ENCODE assay signal across 7 mouse cellular contexts in genomic region chr1:105988903-105989639, GRCm38 (mm10). TPM values are rescaled to one million over a fixed set of nuclear protein-coding genes. Genes with fewer than 3 reads are reported as not detected.
DNase-seq lines count a peak whose midpoint lies in the region; ATAC-seq lines count a peak whose summit lies in the region.

No protein-coding gene starts in this region.

- no peak for ATAC-seq in lung, embryonic 16.5 days (ENCODE audit: low read depth)
- no peak for ATAC-seq in embryonic facial prominence, embryonic 14.5 days (ENCODE audit: low read depth)
- no peak for ATAC-seq in limb, embryonic 11.5 days (ENCODE audit: insufficient number of reproducible peaks, low FRiP score, low TSS enrichment, low read depth)
- no peak for ATAC-seq in stomach, embryonic 15.5 days (ENCODE audit: insufficient read depth, low FRiP score, low read depth)

- no peaks in the 10 kb centered on the region for H3K9me3 ChIP-seq in lung, embryonic 16.5 days (ENCODE audit: control insufficient read depth, low read length)
- no peaks in the 10 kb centered on the region for H3K9me3 ChIP-seq in embryonic facial prominence, embryonic 14.5 days (ENCODE audit: control insufficient read depth, low read length)
- no peaks in the 10 kb centered on the region for H3K9me3 ChIP-seq in limb, embryonic 11.5 days (ENCODE audit: control insufficient read depth, low read length)
- no peaks in the 10 kb centered on the region for H3K9me3 ChIP-seq in stomach, embryonic 15.5 days

- H3K4me1 ChIP-seq in lung, embryonic 16.5 days (replicated peaks; ENCODE audit: control insufficient read depth, insufficient read depth, low read length): peaks cover 23% of the 10 kb centered on the region
- H3K4me1 ChIP-seq in embryonic facial prominence, embryonic 14.5 days (ENCODE audit: control insufficient read depth, insufficient read depth, low read length): peaks cover 30% of the 10 kb centered on the region
- H3K4me1 ChIP-seq in limb, embryonic 11.5 days (ENCODE audit: control insufficient read depth, insufficient read depth, low read length): peaks cover 12% of the 10 kb centered on the region
- 0 out of 2 replicates have a peak, but pooled peaks cover 11% of the 10 kb centered on the region for H3K4me1 ChIP-seq in stomach, embryonic 15.5 days

- peak overlapping the region; percentile 64 for H3K4me3 ChIP-seq in lung, embryonic 16.5 days (ENCODE audit: low read length)
- H3K4me3 ChIP-seq in embryonic facial prominence, embryonic 14.5 days (ENCODE audit: low read depth, low read length): peak overlapping the region; percentile 80
- peak overlapping the region; percentile 66; the same call in 1 of the 2 replicates for H3K4me3 ChIP-seq in limb, embryonic 11.5 days (ENCODE audit: low read depth, low read length)
- peak overlapping the region; percentile 81 for H3K4me3 ChIP-seq in stomach, embryonic 15.5 days (replicated peaks)

- 62% methylated on average over 14 of the region's 14 CpGs for WGBS in lung, embryonic 16.5 days
- 72% methylated on average over 14 of the region's 14 CpGs for WGBS in embryonic facial prominence, embryonic 14.5 days
- 76% methylated on average over 14 of the region's 14 CpGs for WGBS in limb, embryonic 11.5 days
- 61% methylated on average over 14 of the region's 14 CpGs for WGBS in stomach, embryonic 15.5 days

- no peak for DNase-seq in lung, postnatal 36 days
- no peak for DNase-seq in embryonic facial prominence, embryonic 14.5 days (ENCODE audit: low spot score)
- no peak for DNase-seq in limb, embryonic 11.5 days (ENCODE audit: low spot score)
- no peak for DNase-seq in layer of hippocampus, postnatal 25 days (ENCODE audit: extremely low spot score in 1 of 2, low spot score in 1 of 2)
- no peak for DNase-seq in urinary bladder, adult 18-20 months (ENCODE audit: low spot score in 2 of 2)

- H3K27me3 ChIP-seq in lung, embryonic 16.5 days (ENCODE audit: control insufficient read depth, insufficient read depth, low read depth, low read length): no peaks in the 10 kb centered on the region
- no peaks in the 10 kb centered on the region for H3K27me3 ChIP-seq in embryonic facial prominence, embryonic 14.5 days (replicated peaks; ENCODE audit: control insufficient read depth, insufficient read depth, low read length)
- peaks cover 2% of the 10 kb centered on the region; the same call in 1 of the 2 replicates for H3K27me3 ChIP-seq in limb, embryonic 11.5 days (ENCODE audit: control insufficient read depth, insufficient read depth, low read length)
- H3K27me3 ChIP-seq in stomach, embryonic 15.5 days (replicated peaks): no peaks in the 10 kb centered on the region

- peak overlapping the region; percentile 83 for H3K9ac ChIP-seq in lung, embryonic 16.5 days (ENCODE audit: low read length)
- 0 out of 2 replicates have a peak overlapping the region, but pooled peaks have one; percentile 71 for H3K9ac ChIP-seq in embryonic facial prominence, embryonic 14.5 days (ENCODE audit: low read depth, low read length)
- no peak overlapping the region for H3K9ac ChIP-seq in limb, embryonic 11.5 days (ENCODE audit: low read length)
- H3K9ac ChIP-seq in stomach, embryonic 15.5 days: no peak overlapping the region

- H3K27ac ChIP-seq in lung, embryonic 16.5 days (ENCODE audit: low read length): no peak overlapping the region
- H3K27ac ChIP-seq in embryonic facial prominence, embryonic 14.5 days (replicated peaks; ENCODE audit: low read depth, low read length): no peak overlapping the region
- H3K27ac ChIP-seq in limb, embryonic 11.5 days (replicated peaks; ENCODE audit: low read depth, low read length): no peak overlapping the region
- H3K27ac ChIP-seq in stomach, embryonic 15.5 days: no peak overlapping the region

- peak overlapping the region; percentile 88 for H3K4me2 ChIP-seq in lung, embryonic 16.5 days (ENCODE audit: low read depth, low read length)
- peak overlapping the region; percentile 77 for H3K4me2 ChIP-seq in embryonic facial prominence, embryonic 14.5 days (ENCODE audit: low read depth, low read length)
- peak overlapping the region; percentile 52; the same call in 1 of the 2 replicates for H3K4me2 ChIP-seq in limb, embryonic 11.5 days (ENCODE audit: low read depth, severe bottlenecking)
- H3K4me2 ChIP-seq in stomach, embryonic 15.5 days: peak overlapping the region; percentile 95

- no peaks in the 10 kb centered on the region for H3K36me3 ChIP-seq in lung, embryonic 16.5 days (ENCODE audit: control insufficient read depth, insufficient read depth, low read length)
- H3K36me3 ChIP-seq in embryonic facial prominence, embryonic 14.5 days (ENCODE audit: control insufficient read depth, insufficient read depth, low read length): no peaks in the 10 kb centered on the region
- H3K36me3 ChIP-seq in limb, embryonic 11.5 days (ENCODE audit: control insufficient read depth, insufficient read depth, low read length): no peaks in the 10 kb centered on the region
- no peaks in the 10 kb centered on the region for H3K36me3 ChIP-seq in stomach, embryonic 15.5 days

RNA-seq across cellular contexts. Expression of gene Zcchc2, which starts 1.1 kb away (rescaled TPM):
- polyA plus RNA-seq in lung, embryonic 16.5 days (2015; fragmentation: Nextera tagmentation; extraction: Ambion mirVana): 1.9 and 2.3 TPM in 2 replicates
- 2.8 TPM in 2 replicates for polyA plus RNA-seq in embryonic facial prominence, embryonic 14.5 days (2014; fragmentation: Nextera tagmentation; extraction: Ambion mirVana)
- 1.5 and 1.8 TPM in 2 replicates for polyA plus RNA-seq in limb, embryonic 11.5 days (2014; fragmentation: Nextera tagmentation; extraction: Ambion mirVana)
- polyA plus RNA-seq in stomach, embryonic 15.5 days (2015; fragmentation: Nextera tagmentation; extraction: Ambion mirVana): 2.5 TPM in 2 replicates
- total RNA-seq in layer of hippocampus, postnatal 25 days (2021): 10 to 100 TPM; 18.5 to 22.2 TPM

Comparison
In these comparisons a context has a peak if more than half of its experiments do, and no peak if none do; other contexts are left out.
1. H3K9ac ChIP-seq: peak in lung, embryonic 16.5 days (single experiment) and embryonic facial prominence, embryonic 14.5 days (single experiment); none in limb, embryonic 11.5 days (single experiment) and stomach, embryonic 15.5 days (single experiment).
2. Peak in every context shown above with its lines, with median percentiles within 50 percentile points of each other: H3K4me2 ChIP-seq and H3K4me3 ChIP-seq.